Mouse (Mus musculus) embryonic facial prominence, embryonic 14.5 days (tissue): ENCODE data around the gene Lrrc1. TPM values are rescaled to one million over a fixed set of nuclear protein-coding genes. Genes with fewer than 3 reads are reported as not detected.

ENCODE experiments used
- ATAC-seq: fragments of 200-750 bp; cut with Nextera tagmentation; 2 replicates; pipeline ENCODE4 v1.8.0; 2017; ENCODE audit warnings: low read depth, moderate number of reproducible peaks, moderate TSS enrichment
- DNase-seq: peaks from one replicate; pipeline ENCODE4 v3.0.0-alpha.2; 2015; ENCODE audit warnings: low spot score
- H3K27ac ChIP-seq: fragments of 300-500 bp; sonication (generic); replicated peaks from 2 replicates; pipeline ENCODE4 v1.5.1; 2014; ENCODE audit warnings: low read depth, mild to moderate bottlenecking, low read length, moderate library complexity
- H3K27me3 ChIP-seq: fragments of 300-500 bp; sonication (generic); replicated peaks from 2 replicates; pipeline ENCODE4 v1.6.1; 2014; ENCODE audit warnings: low read length; ENCODE audit not compliant: control insufficient read depth, insufficient read depth
- H3K36me3 ChIP-seq: fragments of 300-500 bp; sonication (generic); 2 replicates; pipeline ENCODE4 v1.6.1; 2014; ENCODE audit warnings: low read length, mixed read lengths; ENCODE audit not compliant: control insufficient read depth, insufficient read depth
- H3K4me1 ChIP-seq: fragments of 300-500 bp; sonication (generic); 2 replicates; pipeline ENCODE4 v1.6.1; 2014; ENCODE audit warnings: antibody characterized with exemption, low read length; ENCODE audit not compliant: control insufficient read depth, insufficient read depth
- H3K4me2 ChIP-seq: fragments of 300-500 bp; sonication (generic); 2 replicates; pipeline ENCODE4 v1.6.1; 2014; ENCODE audit warnings: low read depth, mild to moderate bottlenecking, low read length, moderate library complexity, mixed read lengths
- H3K4me3 ChIP-seq: fragments of 300-500 bp; sonication (generic); 2 replicates; pipeline ENCODE4 v1.5.1; 2014; ENCODE audit warnings: low read depth, mild to moderate bottlenecking, low read length
- H3K9ac ChIP-seq: fragments of 300-500 bp; sonication (generic); 2 replicates; pipeline ENCODE4 v1.6.1; 2014; ENCODE audit warnings: low read depth, mild to moderate bottlenecking, low read length, moderate library complexity, mixed read lengths
- H3K9me3 ChIP-seq: fragments of 300-500 bp; sonication (generic); 2 replicates; pipeline ENCODE4 v1.6.1; 2016; ENCODE audit warnings: low read length; ENCODE audit not compliant: control insufficient read depth
- WGBS: fragments of 180-500 bp; shearing (Covaris S2); extraction: QIAGEN DNeasy Blood & Tissue Kit; methylation state at CpG from one replicate; pipeline ENCODE4 v1.1.7; 2014; 5-methylcytosine and 5-hydroxymethylcytosine counted together
- polyA plus RNA-seq: library from polyadenylated mRNA; unstranded; fragments of >200 nt; fragmentation: Nextera tagmentation; extraction: Ambion mirVana; gene quantifications from 2 replicates; pipeline ENCODE4 v1.2.1, GENCODE M21; 2014

The Lrrc1 gene
- polyA plus RNA-seq, 1 experiment from 2014 or later = 13.5 TPM

GRCm38 (mm10) chr9:77502548-77503438 is 41.9 kb downstream of the Lrrc1 start:
- no peak overlapping the region for H3K27ac ChIP-seq

GRCm38 (mm10) chr9:77502171-77502547 is 42.5 kb downstream of the Lrrc1 start:
- H3K9ac ChIP-seq = no peak overlapping the region
- H3K4me2 ChIP-seq = no peak overlapping the region
- H3K27ac ChIP-seq = no peak overlapping the region
- peaks cover 11% of the 10 kb centered on the region; the same call in 1 of the 2 replicates for H3K4me1 ChIP-seq
- DNase-seq (no peak), ATAC-seq (no peak)
- WGBS = 85% methylated on average over 6 of the region's 6 CpGs
- H3K36me3 ChIP-seq = no peaks in the 10 kb centered on the region
- no peaks in the 10 kb centered on the region for H3K9me3 ChIP-seq
- no peak overlapping the region for H3K4me3 ChIP-seq
- no peaks in the 10 kb centered on the region for H3K27me3 ChIP-seq

More at GRCm38 (mm10) chr9:77502548-77503438, 41.9 kb downstream of the Lrrc1 start:
- H3K4me1 ChIP-seq = peaks cover 8% of the 10 kb centered on the region; the same call in 1 of the 2 replicates
- no peaks in the 10 kb centered on the region for H3K9me3 ChIP-seq
- no peak overlapping the region for H3K4me2 ChIP-seq
- ATAC-seq = no peak
- H3K9ac ChIP-seq = no peak overlapping the region
- peak; percentile 72 for DNase-seq
- no peaks in the 10 kb centered on the region for H3K27me3 ChIP-seq
- no peak overlapping the region for H3K4me3 ChIP-seq
- 65% methylated on average over 14 of the region's 14 CpGs for WGBS
- no peaks in the 10 kb centered on the region for H3K36me3 ChIP-seq

GRCm38 (mm10) chr9:77499084-77499483 is 45.6 kb downstream of the Lrrc1 start:
- DNase-seq (no peak), ATAC-seq (no peak)
- Histone ChIP-seq H3K4me2 (no peak overlapping the region), H3K36me3 (no peaks in the 10 kb centered on the region), H3K9ac (no peak overlapping the region), H3K27me3 (no peaks in the 10 kb centered on the region), H3K27ac (no peak overlapping the region), H3K4me1 (peaks cover 15% of the 10 kb centered on the region; the same call in 1 of the 2 replicates), H3K4me3 (no peak overlapping the region), H3K9me3 (no peaks in the 10 kb centered on the region)
- WGBS = 82% methylated on average over 6 of the region's 6 CpGs

GRCm38 (mm10) chr9:77498406-77498805 is 46.3 kb downstream of the Lrrc1 start:
- Histone ChIP-seq H3K36me3 (no peaks in the 10 kb centered on the region), H3K4me1 (peaks cover 13% of the 10 kb centered on the region; the same call in 1 of the 2 replicates), H3K9me3 (no peaks in the 10 kb centered on the region), H3K4me3 (no peak overlapping the region), H3K9ac (no peak overlapping the region), H3K27me3 (no peaks in the 10 kb centered on the region), H3K27ac (no peak overlapping the region), H3K4me2 (no peak overlapping the region)
- DNase-seq = no peak
- no peak for ATAC-seq
- WGBS = 64% methylated on average over 3 of the region's 3 CpGs

GRCm38 (mm10) chr9:77497173-77497572 is 47.5 kb downstream of the Lrrc1 start:
- ATAC-seq = no peak
- Histone ChIP-seq H3K36me3 (no peaks in the 10 kb centered on the region), H3K27ac (no peak overlapping the region), H3K4me3 (no peak overlapping the region), H3K9ac (no peak overlapping the region), H3K9me3 (no peaks in the 10 kb centered on the region), H3K4me2 (no peak overlapping the region), H3K27me3 (no peaks in the 10 kb centered on the region), H3K4me1 (peaks cover 6% of the 10 kb centered on the region; the same call in 1 of the 2 replicates)
- DNase-seq = no peak
- 40% methylated on average over 6 of the region's 6 CpGs for WGBS

GRCm38 (mm10) chr9:77496540-77497062 is 48.1 kb downstream of the Lrrc1 start:
- no peaks in the 10 kb centered on the region for H3K36me3 ChIP-seq
- H3K9ac ChIP-seq = no peak overlapping the region
- H3K9me3 ChIP-seq = no peaks in the 10 kb centered on the region
- no peaks in the 10 kb centered on the region for H3K27me3 ChIP-seq
- peak; percentile 72 for DNase-seq
- 31% methylated on average over 12 of the region's 12 CpGs for WGBS
- H3K4me3 ChIP-seq = no peak overlapping the region
- no peak overlapping the region for H3K4me2 ChIP-seq
- H3K27ac ChIP-seq = no peak overlapping the region
- ATAC-seq = peak; percentile 84; the same call in 1 of the 2 replicates
- H3K4me1 ChIP-seq = peaks cover 6% of the 10 kb centered on the region; the same call in 1 of the 2 replicates

GRCm38 (mm10) chr9:77494307-77494706 is 50.4 kb downstream of the Lrrc1 start:
- H3K4me2 ChIP-seq = no peak overlapping the region
- no peak overlapping the region for H3K27ac ChIP-seq
- no peaks in the 10 kb centered on the region for H3K9me3 ChIP-seq
- WGBS = 86% methylated on average over 7 of the region's 7 CpGs
- no peak overlapping the region for H3K4me3 ChIP-seq
- H3K9ac ChIP-seq = no peak overlapping the region
- no peak for DNase-seq
- no peaks in the 10 kb centered on the region for H3K27me3 ChIP-seq
- ATAC-seq = no peak
- H3K36me3 ChIP-seq = no peaks in the 10 kb centered on the region
- H3K4me1 ChIP-seq = peaks cover 6% of the 10 kb centered on the region; the same call in 1 of the 2 replicates

GRCm38 (mm10) chr9:77488611-77489010 is 56.1 kb downstream of the Lrrc1 start:
- H3K4me3 ChIP-seq = no peak overlapping the region
- no peak overlapping the region for H3K27ac ChIP-seq
- WGBS = 89% methylated on average over 11 of the region's 11 CpGs
- H3K4me1 ChIP-seq = peaks cover 4% of the 10 kb centered on the region; the same call in 1 of the 2 replicates
- DNase-seq (no peak), ATAC-seq (no peak)
- no peaks in the 10 kb centered on the region for H3K36me3 ChIP-seq
- no peaks in the 10 kb centered on the region for H3K9me3 ChIP-seq
- no peaks in the 10 kb centered on the region for H3K27me3 ChIP-seq
- no peak overlapping the region for H3K4me2 ChIP-seq
- no peak overlapping the region for H3K9ac ChIP-seq
